Mouse (Mus musculus) liver, embryonic 15.5 days (tissue): ENCODE results near the gene Fbxo42. TPM values are rescaled to one million over a fixed set of nuclear protein-coding genes. Genes with fewer than 3 reads are reported as not detected.

Experiments used
- polyA plus RNA-seq: library from polyadenylated mRNA; unstranded; fragments of >200 nt; fragmentation: Nextera tagmentation; extraction: Ambion mirVana; gene quantifications from 2 replicates; pipeline ENCODE4 v1.2.1, GENCODE M21; 2015

Fbxo42 gene
- polyA plus RNA-seq, 1 experiment from 2014 or later, result 17.9 TPM

Other genes with a start within 250 kb of the Fbxo42 start
- 1.6 and 2.2 TPM in 2 replicates for gene Padi2, start 241.6 kb upstream of the Fbxo42 start, polyA plus RNA-seq
- 192 and 196 TPM in 2 replicates for gene Sdhb, start 186.7 kb upstream of the Fbxo42 start, polyA plus RNA-seq
- 17.4 and 20.3 TPM in 2 replicates for gene Atp13a2, start 161.0 kb upstream of the Fbxo42 start, polyA plus RNA-seq
- 17.5 and 21.1 TPM in 2 replicates for gene Mfap2, start 137.5 kb upstream of the Fbxo42 start, polyA plus RNA-seq
- 0.77 and 0.88 TPM in 2 replicates for gene Crocc, start 87.4 kb upstream of the Fbxo42 start, polyA plus RNA-seq
- gene Necap2, start 69.6 kb upstream of the Fbxo42 start, polyA plus RNA-seq, result 97.2 and 98.6 TPM in 2 replicates
- gene Spata21, start 59.6 kb upstream of the Fbxo42 start, polyA plus RNA-seq, result not detected in 2 replicates
- 18.1 and 20.7 TPM in 2 replicates for gene Szrd1, start 8.1 kb upstream of the Fbxo42 start, polyA plus RNA-seq
- gene Rsg1, start 66.0 kb downstream of the Fbxo42 start, polyA plus RNA-seq, result 1.2 and 1.4 TPM in 2 replicates
- gene Arhgef19, start 91.6 kb downstream of the Fbxo42 start, polyA plus RNA-seq, result 1.5 TPM in 2 replicates
- 0.75 and 0.79 TPM in 2 replicates for gene Epha2, start 153.3 kb downstream of the Fbxo42 start, polyA plus RNA-seq
- gene Fam131c, start 220.3 kb downstream of the Fbxo42 start, polyA plus RNA-seq, result 0.08 TPM in 1 of 2 replicates, not detected in the other